Mouse (Mus musculus): ENCODE data around the gene Gtf2f2.
A peak's percentile ranks its signal among the peaks of the same experiment; 100 is the strongest.

The Gtf2f2 gene

GRCm38 (mm10) chr14:76010102-76011061 lies at the start of gene Gtf2f2:
Gtf2f2 (minus strand) TSS chr14:76010865.
- peak; percentile 87 for DNase-seq (ENCODE audit: low read depth, low spot score)

DNA sequence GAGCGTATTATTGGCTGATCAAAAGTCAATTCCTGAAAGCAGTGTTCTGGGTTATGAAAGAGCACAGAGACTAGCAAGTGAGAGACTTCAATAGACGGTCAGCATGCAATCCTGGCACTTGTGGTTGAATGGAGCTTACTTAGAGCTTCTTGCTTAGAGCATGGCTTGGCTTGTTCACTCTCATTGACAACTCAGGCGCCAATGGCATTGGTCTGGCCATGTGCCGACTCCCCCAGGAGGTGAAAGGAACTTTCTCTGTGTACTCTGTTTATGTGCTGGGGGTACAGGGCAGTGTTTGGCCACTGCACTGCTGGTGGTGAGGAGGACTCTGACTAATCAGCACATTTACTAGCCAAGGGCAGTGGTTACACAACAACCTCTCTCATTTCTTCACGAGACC lies 48.8 kb upstream of the Gtf2f2 start:
- no peak for DNase-seq (ENCODE audit: low read depth, low spot score)

- no peak for DNase-seq (ENCODE audit: low read depth, low spot score)
These were observed 43.1 kb upstream of the Gtf2f2 start for GRCm38 (mm10) chr14:76053726-76054125.

DNA sequence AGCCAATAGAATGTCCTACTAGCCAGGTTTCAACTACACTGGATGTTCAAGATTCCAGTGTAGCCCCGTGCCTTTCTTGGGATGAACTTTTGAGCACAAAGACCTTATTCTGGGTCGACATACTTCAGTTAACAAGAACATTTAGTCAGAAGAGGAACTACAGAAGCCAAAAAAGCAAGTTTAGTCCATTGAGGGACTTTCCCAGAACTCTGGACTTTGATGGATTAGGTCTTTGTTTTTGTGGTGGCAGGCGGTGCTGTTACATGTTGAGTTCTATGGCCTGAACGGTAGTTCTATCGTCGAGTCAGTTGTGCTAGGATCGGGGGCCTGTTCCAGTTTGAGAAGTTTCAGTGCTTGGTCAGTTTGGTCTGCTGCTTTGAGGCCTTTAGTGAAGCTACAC lies 41.3 kb upstream of the Gtf2f2 start:
- DNase-seq (ENCODE audit: low read depth, low spot score), result no peak

DNA sequence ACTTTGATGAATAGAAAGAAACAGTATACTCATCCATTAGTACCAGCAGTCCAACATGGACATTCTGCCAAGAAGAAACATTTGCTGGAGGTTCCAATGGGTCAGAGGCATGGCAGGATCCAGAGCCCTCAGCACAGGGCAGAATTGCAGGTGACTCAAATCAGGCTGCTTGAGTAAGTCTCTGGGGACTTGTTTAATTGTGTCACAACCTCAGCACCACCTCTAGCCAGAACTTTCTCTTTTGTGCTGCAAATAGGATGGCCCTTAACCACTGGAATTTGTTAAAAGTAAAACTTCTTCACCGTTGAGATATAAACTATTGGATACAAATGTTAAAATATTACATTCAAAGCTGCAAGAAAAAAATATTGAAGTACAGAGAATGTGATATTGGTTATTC lies 35.1 kb upstream of the Gtf2f2 start:
- no peak for DNase-seq (ENCODE audit: low read depth, low spot score)

DNA sequence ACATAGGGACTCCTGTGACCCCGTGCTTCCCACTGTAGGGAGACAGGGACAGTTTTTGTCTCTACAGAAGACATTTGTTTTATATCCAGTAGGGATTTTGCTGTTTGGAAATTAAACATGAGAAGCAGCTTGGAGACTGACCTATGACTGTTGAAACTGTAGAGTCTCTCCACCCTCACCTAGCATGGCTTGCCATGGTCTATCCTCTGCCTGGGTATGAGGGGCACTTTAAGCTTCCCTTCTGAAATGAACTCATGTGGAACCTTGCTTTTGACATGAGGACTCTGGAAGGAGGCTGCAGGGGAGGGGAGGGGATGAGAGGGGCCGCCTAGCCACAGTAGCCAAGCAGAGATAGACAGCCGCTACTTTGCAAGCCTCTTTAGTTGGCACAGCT lies 33.5 kb upstream of the Gtf2f2 start:
- no peak for DNase-seq (ENCODE audit: low read depth, low spot score)

DNA sequence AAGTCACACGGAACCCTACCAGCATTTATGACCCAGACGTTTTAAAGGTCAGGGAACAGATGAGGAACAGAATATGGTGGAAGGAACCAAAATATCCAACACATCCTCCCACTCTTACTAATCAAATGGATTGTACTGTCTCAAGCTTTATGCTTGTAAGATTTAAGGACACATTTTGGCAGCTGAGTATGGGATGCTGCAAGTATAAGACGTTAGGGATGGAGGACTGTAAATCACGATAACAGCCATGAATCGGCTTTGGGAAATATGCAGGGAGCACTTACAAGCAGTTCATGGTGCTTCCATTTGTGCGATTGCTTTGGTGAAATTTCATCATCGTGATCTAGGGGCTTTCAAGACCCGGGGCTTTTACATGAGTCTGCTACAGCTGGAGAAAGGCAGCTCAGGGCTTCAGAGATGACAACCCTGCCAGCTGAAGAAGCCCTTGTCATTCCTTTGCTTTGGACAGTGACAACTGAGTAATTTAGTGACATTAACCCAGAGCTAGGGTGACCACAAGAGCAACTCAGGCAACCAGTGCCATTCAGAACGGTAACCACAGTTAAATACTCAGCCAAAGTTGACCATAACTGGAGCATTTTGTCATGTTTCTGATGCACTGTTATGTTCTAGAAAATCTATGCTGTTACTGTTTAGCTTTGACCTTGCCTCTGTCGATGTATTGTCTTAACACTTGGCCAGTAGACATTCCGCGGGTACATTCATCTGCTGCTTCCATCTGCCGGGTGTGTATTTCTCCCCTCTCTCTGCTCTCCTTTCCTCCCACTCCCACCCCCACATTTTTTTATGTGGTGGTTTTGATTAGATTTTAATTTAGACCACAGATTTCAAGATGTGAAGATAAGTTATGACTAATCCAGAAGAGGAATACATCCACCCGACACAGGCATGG lies 32.8 kb upstream of the Gtf2f2 start:
- no peak for DNase-seq (ENCODE audit: low read depth, low spot score)

DNA sequence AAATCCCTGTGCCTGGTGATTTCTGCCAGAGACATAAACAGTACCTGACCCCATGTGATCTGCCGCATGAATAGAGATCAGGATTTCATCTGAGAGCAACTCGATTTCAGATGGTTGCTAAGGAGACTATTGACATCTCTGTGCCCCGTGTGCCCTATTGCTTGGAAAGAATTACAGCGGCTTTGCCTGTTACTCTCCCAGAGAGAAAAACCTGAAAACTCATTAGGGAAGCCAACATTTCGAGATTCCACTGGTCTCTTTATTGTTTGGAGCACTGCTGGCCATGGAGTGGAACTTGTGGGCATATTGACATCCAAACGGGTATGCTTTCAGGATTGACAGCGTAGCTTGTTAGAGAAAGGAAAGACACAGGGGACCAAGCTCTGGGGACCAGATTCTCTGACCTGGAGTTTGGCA lies 22.6 kb upstream of the Gtf2f2 start:
- peak; percentile 50 for DNase-seq (ENCODE audit: low read depth, low spot score)

DNA sequence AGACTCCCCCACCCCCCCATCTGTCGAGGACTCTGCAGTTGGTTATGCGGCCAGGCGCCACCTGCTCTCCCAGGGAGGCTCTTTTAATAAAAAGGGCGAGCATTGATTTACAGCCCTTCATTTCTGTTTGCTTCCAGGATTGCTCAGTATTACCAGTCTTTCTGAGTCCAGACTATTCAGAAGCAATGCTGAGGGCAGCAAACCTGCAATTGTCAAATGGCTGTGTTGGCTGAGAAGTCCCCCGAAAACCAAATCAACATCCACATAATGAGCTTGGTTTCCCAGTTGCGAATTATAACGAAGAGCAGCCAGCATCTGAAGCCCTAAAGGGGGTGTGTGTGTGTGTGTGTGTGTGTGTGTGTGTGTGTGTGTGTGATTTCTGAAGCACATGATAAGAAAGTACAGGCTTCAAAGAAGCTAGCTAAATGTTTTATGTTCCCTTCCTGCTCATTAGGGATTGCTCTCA lies 22.0 kb upstream of the Gtf2f2 start:
- peak; percentile 51 for DNase-seq (ENCODE audit: low read depth, low spot score)

- no peak for DNase-seq (ENCODE audit: low read depth, low spot score)
These were observed 20.6 kb upstream of the Gtf2f2 start for GRCm38 (mm10) chr14:76031117-76031842.

DNA sequence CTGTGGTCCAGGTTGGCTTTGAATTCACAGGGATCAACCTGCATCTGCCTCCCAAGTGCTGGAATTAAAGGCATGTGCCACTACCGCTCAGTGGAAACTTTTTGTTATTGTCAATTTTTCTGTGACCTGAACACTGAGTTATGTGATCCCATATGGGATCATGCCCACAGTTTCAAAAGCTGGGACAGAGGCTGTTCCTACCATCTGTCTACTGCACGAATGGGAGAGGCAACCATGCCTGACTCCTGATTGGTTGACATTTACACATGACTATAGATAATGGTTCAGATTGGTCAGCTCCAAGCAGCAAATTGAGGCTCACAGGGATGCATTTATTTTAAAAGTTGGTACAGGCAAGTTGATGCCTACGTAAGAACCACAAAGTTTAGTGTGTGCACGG lies 14.0 kb upstream of the Gtf2f2 start:
- no peak for DNase-seq (ENCODE audit: low read depth, low spot score)

GRCm38 (mm10) chr14:76020927-76021719 lies 10.5 kb upstream of the Gtf2f2 start:
- no peak for DNase-seq (ENCODE audit: low read depth, low spot score)

DNA sequence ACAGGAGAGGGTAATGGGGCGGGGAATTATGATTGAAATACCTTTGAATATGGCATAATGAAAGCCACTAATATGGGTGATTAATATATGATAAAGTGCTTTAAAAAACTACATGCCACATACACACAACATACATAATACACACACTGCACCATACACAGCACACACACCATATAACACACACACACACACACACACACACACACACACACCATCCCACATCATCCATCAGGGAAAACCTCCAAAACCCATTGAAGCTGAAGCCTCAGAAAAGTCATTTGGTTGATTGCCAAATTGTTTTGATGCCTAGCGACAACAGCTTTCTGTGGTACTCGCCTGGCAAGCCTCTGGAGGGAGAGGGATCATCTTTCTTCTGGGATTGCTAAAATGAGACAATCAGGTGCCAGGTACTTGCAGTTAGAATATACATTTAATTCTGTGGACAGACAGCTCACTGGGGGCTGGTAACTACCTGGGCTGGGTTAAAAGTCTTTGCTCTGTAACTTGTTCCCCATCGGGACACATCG lies 9.7 kb upstream of the Gtf2f2 start:
- no peak for DNase-seq (ENCODE audit: low read depth, low spot score)

DNA sequence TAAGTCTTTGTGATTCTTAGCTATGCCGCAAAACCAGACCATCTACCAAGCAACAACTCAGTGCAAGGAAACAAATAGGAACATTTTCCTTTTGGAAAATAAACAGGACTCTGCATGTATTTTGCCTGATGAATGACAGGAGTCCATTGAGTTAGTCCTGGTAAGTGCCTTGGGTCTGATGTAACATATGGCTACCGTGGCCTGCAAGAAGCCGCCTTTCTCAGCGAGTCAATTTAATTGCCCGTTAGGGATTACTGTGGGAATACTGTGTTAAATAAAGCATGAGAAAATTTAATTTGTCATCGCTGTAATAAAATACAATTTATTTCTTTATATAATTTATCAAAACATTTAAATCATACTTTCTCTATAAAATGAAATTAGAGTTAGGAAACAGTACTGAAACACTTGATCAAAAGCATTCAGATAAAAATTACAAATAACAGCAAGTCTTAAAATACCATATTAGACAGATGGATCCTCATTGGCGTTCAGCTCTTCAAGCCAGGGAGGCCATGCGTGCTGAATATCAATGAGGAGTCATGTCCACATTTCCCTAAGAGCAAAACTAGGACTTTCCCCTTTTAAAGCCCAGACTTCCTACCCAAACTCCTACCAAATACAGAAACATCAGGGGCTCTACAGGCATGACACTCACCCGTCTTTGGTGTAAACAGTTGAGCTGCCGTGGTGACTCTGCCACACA lies 7.3 kb upstream of the Gtf2f2 start:
- DNase-seq (ENCODE audit: low read depth, low spot score), result no peak

DNA sequence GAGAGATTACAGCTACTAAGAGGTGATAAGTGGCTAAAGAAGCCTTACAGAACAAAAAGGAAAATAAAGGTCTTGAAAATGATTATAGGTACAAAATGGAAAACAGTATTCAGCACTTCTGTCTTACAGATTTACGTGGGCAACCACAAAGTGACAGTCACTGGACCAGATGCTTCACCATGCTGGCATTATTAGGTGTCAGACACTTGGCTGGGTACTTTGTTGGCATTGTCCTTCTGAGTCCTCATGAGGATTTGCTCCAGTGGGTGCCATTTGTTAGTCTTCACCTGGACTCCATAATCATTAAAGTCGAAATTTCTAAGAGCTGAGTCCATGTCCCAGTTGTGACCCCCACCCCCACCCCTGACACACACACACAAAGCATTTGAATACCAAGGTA lies 3.7 kb upstream of the Gtf2f2 start:
- no peak for DNase-seq (ENCODE audit: low read depth, low spot score)

DNA sequence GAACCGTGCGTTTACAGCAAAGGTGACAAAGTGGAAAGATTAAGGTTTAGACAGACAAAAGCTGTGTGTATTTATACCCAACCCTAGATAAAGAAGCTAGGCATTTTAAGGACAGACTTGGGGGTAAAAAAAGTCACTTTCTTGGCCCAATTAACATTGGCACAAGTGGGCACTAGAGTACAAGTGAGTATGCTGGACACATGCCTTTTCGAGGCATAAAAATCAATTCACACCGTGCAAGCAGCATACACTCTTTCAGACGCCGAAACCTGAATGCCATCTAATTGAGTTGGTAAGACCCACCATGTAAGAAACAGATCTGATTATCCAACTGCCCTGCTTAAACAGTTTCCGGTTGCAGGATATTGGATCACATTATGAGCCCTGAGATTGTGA lies 395 bp upstream of the Gtf2f2 start:
- no peak for DNase-seq (ENCODE audit: low read depth, low spot score)

DNA sequence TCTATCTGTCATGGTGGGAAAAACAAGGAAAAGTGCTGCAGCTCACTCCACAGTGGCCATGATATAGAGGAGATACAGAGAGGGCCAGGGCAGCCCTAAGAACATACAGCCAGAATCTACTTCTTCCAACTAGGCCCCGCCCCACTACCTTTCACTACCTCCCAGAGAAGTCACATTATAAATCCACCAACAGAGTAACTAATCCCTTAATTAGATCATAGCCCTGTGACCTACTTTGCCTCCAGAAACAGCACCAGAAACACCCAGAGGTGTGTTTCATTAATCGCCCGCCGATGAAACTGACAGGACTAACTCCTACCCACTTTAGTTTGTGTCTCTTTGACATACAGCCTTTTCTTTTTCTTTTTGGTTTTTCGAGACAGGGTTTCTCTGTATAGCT lies 1.5 kb downstream of the Gtf2f2 start:
- no peak for DNase-seq (ENCODE audit: low read depth, low spot score)

- DNase-seq (ENCODE audit: low read depth, low spot score), result no peak
These were observed 2.5 kb downstream of the Gtf2f2 start for GRCm38 (mm10) chr14:76008174-76008573.

GRCm38 (mm10) chr14:76005011-76005410 lies 5.7 kb downstream of the Gtf2f2 start:
- no peak for DNase-seq (ENCODE audit: low read depth, low spot score)

GRCm38 (mm10) chr14:76001781-76002180 lies 8.9 kb downstream of the Gtf2f2 start:
- DNase-seq (ENCODE audit: low read depth, low spot score), result no peak
